Comparison of ENCODE assay signal across 8 mouse cellular contexts in the genomic region with DNA sequence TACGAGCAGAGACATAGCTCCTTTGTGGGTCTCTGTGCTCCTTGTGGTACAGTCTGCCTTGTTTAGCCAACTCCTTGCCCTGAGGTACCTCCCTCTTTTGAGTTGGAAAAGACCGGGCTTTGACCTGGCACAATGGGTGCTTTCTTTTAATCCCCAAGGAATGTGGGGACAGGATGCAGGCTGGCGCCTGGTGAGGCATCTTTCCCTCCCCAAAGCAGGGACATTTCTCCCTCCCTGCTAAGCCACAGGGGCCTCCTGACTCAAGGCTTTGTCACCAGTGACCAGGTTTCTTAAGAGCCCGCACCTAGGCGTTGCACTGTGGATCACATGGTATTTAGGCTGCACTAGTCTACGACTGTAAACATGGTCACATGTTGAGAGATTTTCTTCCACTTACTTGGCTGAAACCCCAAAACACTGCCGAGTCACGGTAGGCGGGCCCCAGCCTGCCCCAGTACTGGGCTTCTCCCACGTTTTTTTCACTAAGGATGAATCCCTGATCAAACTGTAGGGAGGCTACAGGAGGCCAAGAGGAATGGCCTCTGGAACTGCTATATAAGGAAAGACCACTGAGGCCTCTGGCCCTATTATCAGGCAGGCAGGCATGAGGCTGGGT. TPM values are rescaled to one million over a fixed set of nuclear protein-coding genes. Genes with fewer than 3 reads are reported as not detected.
DNase-seq lines count a peak whose midpoint lies in the region; ATAC-seq and TF ChIP-seq lines count a peak whose summit lies in the region.

No protein-coding gene starts in this region.

- H3K27ac ChIP-seq in layer of hippocampus, adult 2 months, result peak overlapping the region; percentile 97
- H3K27ac ChIP-seq in forebrain, embryonic 13.5 days, result no peak overlapping the region
- H3K27ac ChIP-seq in hindbrain, embryonic 14.5 days, result no peak overlapping the region
- peak overlapping the region; percentile 87 for H3K27ac ChIP-seq in liver, embryonic 12.5 days

- TF ChIP-seq CTCF in layer of hippocampus, adult 2 months (conservative IDR thresholded peaks at IDR 0.05), result no peak

- no peak for ATAC-seq in forebrain, embryonic 13.5 days
- ATAC-seq in hindbrain, embryonic 14.5 days (ENCODE audit: low FRiP score), result no peak
- peak; percentile 70 for ATAC-seq in liver, embryonic 12.5 days

- no peak for DNase-seq in layer of hippocampus, adult 2 months (ENCODE audit: low spot score in 2 of 2)
- DNase-seq in layer of hippocampus, postnatal 36 days, result no peak
- peak; percentile 52 for DNase-seq in adrenal gland, adult 8-10 months
- no peak for DNase-seq in hindbrain, embryonic 14.5 days (ENCODE audit: low spot score)
- DNase-seq in natural killer cell, adult 2 months (ENCODE audit: low spot score in 2 of 2), result peak; percentile 34 to 39
- no peak for DNase-seq in thymus, postnatal 25 days

- peak overlapping the region; percentile 93 for H3K4me3 ChIP-seq in layer of hippocampus, adult 2 months
- peak overlapping the region; percentile 70 for H3K4me3 ChIP-seq in forebrain, embryonic 13.5 days
- peak overlapping the region; percentile 65 for H3K4me3 ChIP-seq in hindbrain, embryonic 14.5 days (replicated peaks; ENCODE audit: low read length)
- peak overlapping the region; percentile 91 for H3K4me3 ChIP-seq in liver, embryonic 12.5 days

- H3K36me3 ChIP-seq in forebrain, embryonic 13.5 days (ENCODE audit: poor library complexity, severe bottlenecking), result peaks cover 10% of the 10 kb centered on the region
- peaks cover 5% of the 10 kb centered on the region for H3K36me3 ChIP-seq in hindbrain, embryonic 14.5 days (replicated peaks; ENCODE audit: control insufficient read depth, insufficient read depth)
- H3K36me3 ChIP-seq in liver, embryonic 12.5 days, result peaks cover 38% of the 10 kb centered on the region

- H3K9me3 ChIP-seq in forebrain, embryonic 13.5 days (replicated peaks), result no peaks in the 10 kb centered on the region
- no peaks in the 10 kb centered on the region for H3K9me3 ChIP-seq in hindbrain, embryonic 14.5 days (ENCODE audit: control insufficient read depth, low read length)
- H3K9me3 ChIP-seq in liver, embryonic 12.5 days (replicated peaks), result no peaks in the 10 kb centered on the region

- peaks cover 38% of the 10 kb centered on the region for H3K4me1 ChIP-seq in forebrain, embryonic 13.5 days
- peaks cover 29% of the 10 kb centered on the region for H3K4me1 ChIP-seq in hindbrain, embryonic 14.5 days (replicated peaks; ENCODE audit: control insufficient read depth, insufficient read depth, low read length)
- H3K4me1 ChIP-seq in liver, embryonic 12.5 days, result peaks cover 73% of the 10 kb centered on the region

- 3% methylated on average over 10 of the region's 10 CpGs for WGBS in forebrain, embryonic 13.5 days
- WGBS in hindbrain, embryonic 14.5 days, result 3% methylated on average over 10 of the region's 10 CpGs
- under 1% methylated on average over 10 of the region's 10 CpGs for WGBS in liver, embryonic 12.5 days (ENCODE audit: insufficient replicate concordance)

- H3K4me2 ChIP-seq in forebrain, embryonic 13.5 days, result peak overlapping the region; percentile 99
- peak overlapping the region; percentile 100 for H3K4me2 ChIP-seq in hindbrain, embryonic 14.5 days (replicated peaks)
- peak overlapping the region; percentile 100 for H3K4me2 ChIP-seq in liver, embryonic 12.5 days

- H3K9ac ChIP-seq in forebrain, embryonic 13.5 days, result peak overlapping the region; percentile 69
- H3K9ac ChIP-seq in hindbrain, embryonic 14.5 days, result peak overlapping the region; percentile 67
- peak overlapping the region; percentile 83 for H3K9ac ChIP-seq in liver, embryonic 12.5 days

- H3K27me3 ChIP-seq in forebrain, embryonic 13.5 days, result peaks cover 46% of the 10 kb centered on the region
- H3K27me3 ChIP-seq in hindbrain, embryonic 14.5 days (ENCODE audit: control insufficient read depth, insufficient read depth, low read length), result peaks cover 37% of the 10 kb centered on the region
- H3K27me3 ChIP-seq in liver, embryonic 12.5 days (replicated peaks), result peaks cover 17% of the 10 kb centered on the region

RNA-seq across cellular contexts. Expression of a gene that starts 1.6 kb away (rescaled TPM):
- total RNA-seq in layer of hippocampus, adult 2 months (2021), result 10 to 100 TPM; 19.4 to 23.2 TPM
- 10 to 100 TPM; 20.5 to 21.4 TPM for total RNA-seq in layer of hippocampus, postnatal 36 days (2021)
- 10 to 100 TPM; 23.9 to 34.2 (median 31.1) TPM for total RNA-seq in adrenal gland, adult 8-10 months (2022)
- 2.7 and 3.0 TPM in 2 replicates for polyA plus RNA-seq in forebrain, embryonic 13.5 days (2015; fragmentation: Nextera tagmentation; extraction: Ambion mirVana)
- 2.5 and 3.2 TPM in 2 replicates for polyA plus RNA-seq in hindbrain, embryonic 14.5 days (2014; fragmentation: Nextera tagmentation; extraction: Ambion mirVana)
- polyA plus RNA-seq in liver, embryonic 12.5 days (2016; fragmentation: Nextera tagmentation; extraction: Ambion mirVana), result 10.9 and 12.0 TPM in 2 replicates

RNA-seq across cellular contexts. Expression of a gene that starts 14.1 kb away (rescaled TPM):
- 10 to 100 TPM; 10.5 to 10.8 TPM for total RNA-seq in layer of hippocampus, adult 2 months (2021)
- total RNA-seq in layer of hippocampus, postnatal 36 days (2021), result 10 to 100 TPM; 11.1 to 11.6 TPM
- total RNA-seq in adrenal gland, adult 8-10 months (2022), result 10 to 100 TPM; 14.0 to 20.5 (median 18.6) TPM
- polyA plus RNA-seq in forebrain, embryonic 13.5 days (2015; fragmentation: Nextera tagmentation; extraction: Ambion mirVana), result 17.6 and 19.4 TPM in 2 replicates
- 20.6 and 26.4 TPM in 2 replicates for polyA plus RNA-seq in hindbrain, embryonic 14.5 days (2014; fragmentation: Nextera tagmentation; extraction: Ambion mirVana)
- 10.4 and 11.2 TPM in 2 replicates for polyA plus RNA-seq in liver, embryonic 12.5 days (2016; fragmentation: Nextera tagmentation; extraction: Ambion mirVana)

RNA-seq across cellular contexts. Expression of a gene that starts 17.3 kb away (rescaled TPM):
- 10 to 100 TPM; 12.7 to 16.9 TPM for total RNA-seq in layer of hippocampus, adult 2 months (2021)
- 10 to 100 TPM; 11.7 to 13.7 TPM for total RNA-seq in layer of hippocampus, postnatal 36 days (2021)
- total RNA-seq in adrenal gland, adult 8-10 months (2022), result 10 to 100 TPM in 3 of 4 experiments, 1 to 10 TPM in 1; 7.1 to 17.4 (median 13.7) TPM
- polyA plus RNA-seq in forebrain, embryonic 13.5 days (2015; fragmentation: Nextera tagmentation; extraction: Ambion mirVana), result 18.5 and 25.2 TPM in 2 replicates
- 19.1 and 20.7 TPM in 2 replicates for polyA plus RNA-seq in hindbrain, embryonic 14.5 days (2014; fragmentation: Nextera tagmentation; extraction: Ambion mirVana)
- polyA plus RNA-seq in liver, embryonic 12.5 days (2016; fragmentation: Nextera tagmentation; extraction: Ambion mirVana), result 11.4 and 12.2 TPM in 2 replicates

RNA-seq across cellular contexts. Expression of a gene that starts 21.4 kb away (rescaled TPM):
- 10 to 100 TPM; 26.8 to 29.7 TPM for total RNA-seq in layer of hippocampus, adult 2 months (2021)
- 10 to 100 TPM; 24.6 to 29.9 TPM for total RNA-seq in layer of hippocampus, postnatal 36 days (2021)
- total RNA-seq in adrenal gland, adult 8-10 months (2022), result 10 to 100 TPM; 25.7 to 46.9 (median 36.6) TPM
- polyA plus RNA-seq in forebrain, embryonic 13.5 days (2015; fragmentation: Nextera tagmentation; extraction: Ambion mirVana), result 39.6 and 40.6 TPM in 2 replicates
- polyA plus RNA-seq in hindbrain, embryonic 14.5 days (2014; fragmentation: Nextera tagmentation; extraction: Ambion mirVana), result 22.2 and 25.1 TPM in 2 replicates
- polyA plus RNA-seq in liver, embryonic 12.5 days (2016; fragmentation: Nextera tagmentation; extraction: Ambion mirVana), result 10.0 and 10.3 TPM in 2 replicates

RNA-seq across cellular contexts. Expression of a gene that starts 28.2 kb away (rescaled TPM):
- under 1 TPM; 0.69 to 0.76 TPM for total RNA-seq in layer of hippocampus, adult 2 months (2021)
- under 1 TPM; 0.33 to 0.62 TPM for total RNA-seq in layer of hippocampus, postnatal 36 days (2021)
- under 1 TPM in 1 of 4 experiments, not detected in 3; 0.71 TPM for total RNA-seq in adrenal gland, adult 8-10 months (2022)
- 0.53 and 0.83 TPM in 2 replicates for polyA plus RNA-seq in forebrain, embryonic 13.5 days (2015; fragmentation: Nextera tagmentation; extraction: Ambion mirVana)
- polyA plus RNA-seq in hindbrain, embryonic 14.5 days (2014; fragmentation: Nextera tagmentation; extraction: Ambion mirVana), result 0.90 and 1.0 TPM in 2 replicates
- polyA plus RNA-seq in liver, embryonic 12.5 days (2016; fragmentation: Nextera tagmentation; extraction: Ambion mirVana), result 0.12 and 0.19 TPM in 2 replicates

Comparison
In these comparisons a context has a peak if more than half of its experiments do, and no peak if none do; other contexts are left out.
1. DNase-seq: peak in adrenal gland, adult 8-10 months (single experiment) and natural killer cell, adult 2 months (2 of 2); none in layer of hippocampus, adult 2 months (0 of 2), layer of hippocampus, postnatal 36 days (0 of 2), hindbrain, embryonic 14.5 days (single experiment) and thymus, postnatal 25 days (single experiment).
2. H3K27ac ChIP-seq: peak in layer of hippocampus, adult 2 months (single experiment) and liver, embryonic 12.5 days (single experiment); none in forebrain, embryonic 13.5 days (single experiment) and hindbrain, embryonic 14.5 days (single experiment).
3. Peak in every context shown above with its lines, with median percentiles within 50 percentile points of each other: H3K4me3 ChIP-seq, H3K4me2 ChIP-seq and H3K9ac ChIP-seq.